Mouse (Mus musculus): ENCODE measurements around the gene Pla2g12a. TPM values are rescaled to one million over a fixed set of nuclear protein-coding genes. Genes with fewer than 3 reads are reported as not detected.

The Pla2g12a gene
- polyA plus RNA-seq (2012; ENCODE audit: insufficient read depth, insufficient read length, low replicate concordance, missing spikeins), result not detected in 2 replicates

GRCm38 (mm10) chr3:129878405-129879021 lies at the start of gene Pla2g12a:
Gene Pla2g12a (plus strand): TSS chr3:129878606.
- peaks cover 6% of the 10 kb centered on the region for H3K4me1 ChIP-seq (ENCODE audit: control insufficient read depth, insufficient read depth, low read length)
- TF ChIP-seq POLR2A (IDR thresholded peaks at IDR 0.05; ENCODE audit: insufficient read depth, low read depth, low read length) (peak; percentile 38; the same call in 1 of the 2 replicates), CTCF (IDR thresholded peaks at IDR 0.05; ENCODE audit: insufficient read depth, low read depth, low read length) (no peak)
- 1% methylated on average over 66 of the region's 66 CpGs for WGBS
- H3K27ac ChIP-seq (ENCODE audit: insufficient read depth, low read depth, low read length), result peak within 1 kb of the TSS; percentile 59; the same call in 1 of the 2 replicates
- H3K4me3 ChIP-seq (ENCODE audit: insufficient read depth, low read depth, low read length), result peak within 1 kb of the TSS; percentile 98

GRCm38 (mm10) chr3:129830626-129831025 lies 47.8 kb upstream of the Pla2g12a start:
- peak overlapping the region; percentile 84 for H3K4me3 ChIP-seq (ENCODE audit: insufficient read depth, low read depth, low read length)
- H3K27ac ChIP-seq (ENCODE audit: insufficient read depth, low read depth, low read length), result peak overlapping the region; percentile 73; the same call in 1 of the 2 replicates
- peaks cover 2% of the 10 kb centered on the region; the same call in 1 of the 2 replicates for H3K4me1 ChIP-seq (ENCODE audit: control insufficient read depth, insufficient read depth, low read length)
- WGBS, result under 1% methylated on average over 45 of the region's 45 CpGs
- TF ChIP-seq POLR2A (IDR thresholded peaks at IDR 0.05; ENCODE audit: insufficient read depth, low read depth, low read length) (no peak), CTCF (IDR thresholded peaks at IDR 0.05; ENCODE audit: insufficient read depth, low read depth, low read length) (no peak)

DNA sequence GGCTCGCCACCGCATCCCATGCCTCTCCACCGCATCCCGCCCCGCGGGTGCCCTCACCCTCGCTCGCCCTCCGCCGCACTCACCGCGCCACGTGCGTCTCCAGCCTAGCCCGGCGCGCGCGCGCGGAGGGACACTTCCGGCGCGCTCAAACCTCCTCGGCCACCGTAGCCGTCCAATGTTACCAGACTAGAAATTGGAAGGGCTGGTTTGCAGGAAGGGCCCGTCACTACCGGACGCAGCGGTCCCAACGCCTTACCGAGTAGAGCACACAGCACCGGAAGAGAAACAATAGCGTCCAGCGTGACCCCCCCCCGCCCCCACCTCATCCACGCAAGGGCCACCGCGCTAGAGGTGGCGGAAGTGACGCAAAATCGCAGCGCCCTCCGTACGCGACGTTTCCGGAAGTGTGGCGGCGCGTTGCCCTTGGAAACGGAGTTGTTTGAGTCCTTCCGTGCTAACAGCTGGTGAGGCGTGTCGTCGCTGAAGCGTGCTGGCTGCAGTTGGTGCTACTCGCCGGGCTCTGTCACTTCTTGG lies 47.3 kb upstream of the Pla2g12a start, which contains the start of gene Gar1:
Gene Gar1, minus strand, starts transcription at position 362 of the 534 bp plus-strand sequence.
- TF ChIP-seq CTCF (IDR thresholded peaks at IDR 0.05; ENCODE audit: insufficient read depth, low read depth, low read length), result no peak
- 0 out of 2 replicates have a peak, but pooled peaks have one; percentile 5 for TF ChIP-seq POLR2A (IDR thresholded peaks at IDR 0.05; ENCODE audit: insufficient read depth, low read depth, low read length)
- Histone ChIP-seq H3K4me3 (ENCODE audit: insufficient read depth, low read depth, low read length) (peak within 1 kb of the TSS; percentile 84), H3K27ac (ENCODE audit: insufficient read depth, low read depth, low read length) (peak within 1 kb of the TSS; percentile 73), H3K4me1 (ENCODE audit: control insufficient read depth, insufficient read depth, low read length) (peaks cover 2% of the 10 kb centered on the region; the same call in 1 of the 2 replicates)
- WGBS, result under 1% methylated on average over 60 of the region's 60 CpGs

GRCm38 (mm10) chr3:129835388-129835934 lies 42.9 kb upstream of the Pla2g12a start, which contains the start of gene Cfi:
Gene Cfi (plus strand): TSS chr3:129835884.
- TF ChIP-seq CTCF (IDR thresholded peaks at IDR 0.05; ENCODE audit: insufficient read depth, low read depth, low read length) (no peak), POLR2A (IDR thresholded peaks at IDR 0.05; ENCODE audit: insufficient read depth, low read depth, low read length) (no peak)
- Histone ChIP-seq H3K4me1 (ENCODE audit: control insufficient read depth, insufficient read depth, low read length) (no peaks in the 10 kb centered on the region), H3K27ac (ENCODE audit: insufficient read depth, low read depth, low read length) (no peak within 1 kb of the TSS), H3K4me3 (ENCODE audit: insufficient read depth, low read depth, low read length) (no peak within 1 kb of the TSS)
- 56% methylated on average over 6 of the region's 6 CpGs for WGBS

DNA sequence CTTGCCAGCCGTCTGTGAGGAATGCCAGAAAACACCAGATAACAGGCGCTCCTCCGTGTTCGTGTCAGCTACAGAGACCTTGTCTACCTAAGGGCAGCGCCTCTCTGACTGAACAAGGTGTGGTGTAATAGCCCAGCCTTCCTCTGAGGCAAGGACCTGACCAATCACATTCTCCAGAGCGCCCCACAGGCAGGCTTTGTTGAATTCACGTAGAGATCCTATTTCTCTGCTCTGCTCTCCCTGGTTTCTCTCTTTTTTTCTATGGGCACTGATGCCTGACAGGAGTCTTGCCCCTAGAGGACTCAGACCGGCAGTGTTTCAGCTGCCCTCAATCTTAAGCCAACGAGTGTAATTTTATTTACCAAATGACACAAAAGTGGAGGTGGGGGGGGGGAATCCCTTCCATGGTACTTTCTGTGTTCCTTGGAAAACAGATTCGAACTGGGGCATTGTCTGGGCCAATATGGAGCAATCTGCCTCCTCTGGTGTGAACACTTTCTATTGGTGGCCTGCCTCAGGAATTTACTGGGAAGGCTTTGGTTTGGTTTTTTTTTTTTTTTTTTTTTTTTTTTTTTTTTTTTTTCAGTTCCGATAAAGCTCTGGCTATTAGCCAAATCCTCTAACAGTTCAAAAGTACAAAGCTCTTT lies 42.2 kb upstream of the Pla2g12a start:
- Histone ChIP-seq H3K4me3 (ENCODE audit: insufficient read depth, low read depth, low read length) (no peak overlapping the region), H3K4me1 (ENCODE audit: control insufficient read depth, insufficient read depth, low read length) (no peaks in the 10 kb centered on the region), H3K27ac (ENCODE audit: insufficient read depth, low read depth, low read length) (no peak overlapping the region)
- TF ChIP-seq CTCF (IDR thresholded peaks at IDR 0.05; ENCODE audit: insufficient read depth, low read depth, low read length) (no peak), POLR2A (IDR thresholded peaks at IDR 0.05; ENCODE audit: insufficient read depth, low read depth, low read length) (no peak)
- 11% methylated on average over 11 of the region's 11 CpGs for WGBS

DNA sequence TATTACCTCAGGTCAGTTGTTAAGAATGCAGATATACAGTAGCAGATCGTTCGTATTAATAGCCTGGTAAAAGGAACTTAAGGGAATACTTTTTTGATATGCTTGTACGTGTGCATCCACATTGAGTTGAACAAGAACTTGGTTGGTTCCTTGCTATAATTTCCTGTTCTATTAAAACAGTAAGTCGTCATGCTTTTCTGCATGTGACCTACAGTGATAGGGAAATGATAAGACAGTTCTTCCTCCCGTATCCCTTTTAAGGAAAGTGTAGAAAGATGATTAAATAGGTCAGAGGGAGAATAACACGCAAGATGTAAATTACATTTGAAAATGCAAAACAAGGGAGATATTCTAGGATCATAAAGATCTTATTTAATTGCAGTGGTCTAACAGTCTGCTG lies 41.4 kb upstream of the Pla2g12a start:
- H3K4me3 ChIP-seq (ENCODE audit: insufficient read depth, low read depth, low read length), result no peak overlapping the region
- H3K4me1 ChIP-seq (ENCODE audit: control insufficient read depth, insufficient read depth, low read length), result no peaks in the 10 kb centered on the region
- WGBS, result 89% methylated on average over 6 of the region's 6 CpGs
- TF ChIP-seq POLR2A (IDR thresholded peaks at IDR 0.05; ENCODE audit: insufficient read depth, low read depth, low read length) (no peak), CTCF (IDR thresholded peaks at IDR 0.05; ENCODE audit: insufficient read depth, low read depth, low read length) (no peak)
- H3K27ac ChIP-seq (ENCODE audit: insufficient read depth, low read depth, low read length), result no peak overlapping the region

DNA sequence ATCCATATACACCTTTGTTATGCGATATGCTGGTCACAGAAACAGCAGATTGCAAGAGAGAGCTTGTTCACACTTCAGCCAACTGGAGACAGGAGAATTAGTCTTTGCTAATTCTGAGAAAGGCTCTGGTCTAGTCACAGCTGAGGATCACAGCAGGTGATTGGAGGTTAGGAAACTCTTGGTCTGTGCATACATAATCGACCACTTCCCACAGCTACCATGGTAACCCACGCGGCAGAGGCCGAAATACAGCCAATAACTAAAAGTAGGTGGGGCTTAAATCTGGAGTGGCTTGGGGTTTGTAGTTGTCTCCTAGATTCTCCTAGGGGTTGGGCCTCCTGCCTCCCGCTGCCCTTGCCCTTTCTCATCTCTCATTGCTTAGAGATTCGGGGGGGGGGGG lies 40.4 kb upstream of the Pla2g12a start:
- Histone ChIP-seq H3K27ac (ENCODE audit: insufficient read depth, low read depth, low read length) (no peak overlapping the region), H3K4me1 (ENCODE audit: control insufficient read depth, insufficient read depth, low read length) (no peaks in the 10 kb centered on the region), H3K4me3 (ENCODE audit: insufficient read depth, low read depth, low read length) (no peak overlapping the region)
- 51% methylated on average over 7 of the region's 7 CpGs for WGBS
- TF ChIP-seq POLR2A (IDR thresholded peaks at IDR 0.05; ENCODE audit: insufficient read depth, low read depth, low read length) (no peak), CTCF (IDR thresholded peaks at IDR 0.05; ENCODE audit: insufficient read depth, low read depth, low read length) (no peak)

DNA sequence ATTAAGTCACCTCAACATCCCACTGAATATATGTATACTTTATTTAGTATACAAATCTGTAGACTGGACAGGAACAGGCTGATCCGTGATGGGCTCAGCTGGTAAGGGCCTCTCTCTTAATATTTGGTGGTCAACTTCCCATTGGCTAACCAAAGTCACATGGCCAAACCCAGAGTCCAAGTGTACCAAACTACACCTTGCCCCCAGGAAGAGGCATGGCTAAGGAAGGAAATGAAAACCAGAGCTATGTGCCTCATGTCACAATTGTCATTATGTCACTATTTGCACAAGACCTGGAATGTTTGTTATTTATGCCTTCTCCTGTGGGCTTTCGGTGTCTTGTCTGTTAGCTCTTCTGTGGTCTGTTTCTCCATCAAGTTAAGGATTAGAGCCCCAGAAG lies 32.5 kb upstream of the Pla2g12a start:
- H3K4me3 ChIP-seq (ENCODE audit: insufficient read depth, low read depth, low read length), result no peak overlapping the region
- TF ChIP-seq CTCF (IDR thresholded peaks at IDR 0.05; ENCODE audit: insufficient read depth, low read depth, low read length), result no peak
- TF ChIP-seq POLR2A (IDR thresholded peaks at IDR 0.05; ENCODE audit: insufficient read depth, low read depth, low read length), result no peak
- H3K27ac ChIP-seq (ENCODE audit: insufficient read depth, low read depth, low read length), result no peak overlapping the region
- 86% methylated on average over 2 of the region's 2 CpGs for WGBS
- no peaks in the 10 kb centered on the region for H3K4me1 ChIP-seq (ENCODE audit: control insufficient read depth, insufficient read depth, low read length)
